Mouse (Mus musculus) neural tube, embryonic 15.5 days (tissue): ENCODE measurements around the gene Cadm2. TPM values are rescaled to one million over a fixed set of nuclear protein-coding genes. Genes with fewer than 3 reads are reported as not detected.
A peak's percentile ranks its signal among the peaks of the same experiment; 100 is the strongest.

Experiments used
- ATAC-seq: fragments of 200-750 bp; cut with Nextera tagmentation; 2 replicates; pipeline ENCODE4 v1.8.0; 2017; ENCODE audit warnings: mild to moderate bottlenecking, moderate TSS enrichment, moderate library complexity; ENCODE audit not compliant: low FRiP score
- H3K27ac ChIP-seq: fragments of 300-500 bp; sonication (generic); replicated peaks from 2 replicates; pipeline ENCODE4 v1.5.1; 2015; ENCODE audit warnings: mild to moderate bottlenecking, inconsistent platforms
- H3K27me3 ChIP-seq: fragments of 300-500 bp; sonication (generic); replicated peaks from 2 replicates; pipeline ENCODE4 v1.6.1; 2015; ENCODE audit warnings: inconsistent platforms
- H3K36me3 ChIP-seq: fragments of 300-500 bp; sonication (generic); 2 replicates; pipeline ENCODE4 v1.6.1; 2015; ENCODE audit warnings: inconsistent platforms
- H3K4me1 ChIP-seq: fragments of 300-500 bp; sonication (generic); 2 replicates; pipeline ENCODE4 v1.6.1; 2015; ENCODE audit warnings: inconsistent platforms
- H3K4me2 ChIP-seq: fragments of 300-500 bp; sonication (generic); 2 replicates; pipeline ENCODE4 v1.6.1; 2015; ENCODE audit warnings: inconsistent platforms, mild to moderate bottlenecking, moderate library complexity
- H3K4me3 ChIP-seq: fragments of 300-500 bp; sonication (generic); replicated peaks from 2 replicates; pipeline ENCODE4 v1.5.1; 2015; ENCODE audit warnings: mild to moderate bottlenecking, inconsistent platforms
- H3K9ac ChIP-seq: fragments of 300-500 bp; sonication (generic); replicated peaks from 2 replicates; pipeline ENCODE4 v1.6.1; 2015; ENCODE audit warnings: mild to moderate bottlenecking, inconsistent platforms
- H3K9me3 ChIP-seq: fragments of 300-500 bp; sonication (generic); replicated peaks from 2 replicates; pipeline ENCODE4 v1.6.1; 2016; ENCODE audit warnings: inconsistent platforms
- WGBS: fragments of 180-500 bp; shearing (Covaris S2); methylation state at CpG from one replicate; pipeline ENCODE4 v1.1.7; 2015; ENCODE audit warnings: mixed read lengths; 5-methylcytosine and 5-hydroxymethylcytosine counted together
- polyA plus RNA-seq: library from polyadenylated mRNA; unstranded; fragments of >200 nt; fragmentation: Nextera tagmentation; extraction: Ambion mirVana; gene quantifications from 2 replicates; pipeline ENCODE4 v1.2.1, GENCODE M21; 2015

The Cadm2 gene
- polyA plus RNA-seq, 1 experiment from 2014 or later = 64.9 TPM

- ATAC-seq = no peak
- no peak overlapping the region for H3K4me3 ChIP-seq
- no peak overlapping the region for H3K27ac ChIP-seq
- no peaks in the 10 kb centered on the region for H3K36me3 ChIP-seq
- H3K4me2 ChIP-seq = no peak overlapping the region
- H3K27me3 ChIP-seq = no peaks in the 10 kb centered on the region
- no peak overlapping the region for H3K9ac ChIP-seq
- no peaks in the 10 kb centered on the region for H3K9me3 ChIP-seq
- H3K4me1 ChIP-seq = no peaks in the 10 kb centered on the region
Observed at GRCm38 (mm10) chr16:66811495-66811894, 809.2 kb downstream of the Cadm2 start.

DNA sequence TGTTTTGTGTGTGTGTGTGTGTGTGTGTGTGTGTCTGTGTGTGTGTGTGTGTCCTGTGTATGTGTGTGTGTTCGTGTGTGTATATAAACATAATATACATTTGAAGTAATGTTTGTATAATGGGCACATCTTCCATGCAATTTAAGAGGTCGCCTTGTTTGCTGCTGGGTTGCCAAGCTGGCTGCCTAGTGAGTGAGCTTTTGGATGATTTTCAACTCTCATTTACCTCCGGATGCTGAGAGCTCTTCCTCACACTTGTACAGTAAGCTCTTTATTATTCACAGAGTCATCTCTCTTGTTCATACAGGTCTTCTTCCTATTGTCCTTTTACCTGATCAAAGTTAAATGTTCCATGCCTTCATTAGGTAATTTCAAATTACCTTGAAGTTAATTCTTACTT is 822.5 kb downstream of the Cadm2 start:
- no peak overlapping the region for H3K27ac ChIP-seq
- H3K4me1 ChIP-seq = no peaks in the 10 kb centered on the region
- H3K36me3 ChIP-seq = no peaks in the 10 kb centered on the region
- H3K9ac ChIP-seq = no peak overlapping the region
- no peaks in the 10 kb centered on the region for H3K9me3 ChIP-seq
- WGBS = 62% methylated on average over 3 of the region's 3 CpGs
- H3K4me3 ChIP-seq = no peak overlapping the region
- H3K27me3 ChIP-seq = no peaks in the 10 kb centered on the region
- ATAC-seq = no peak
- no peak overlapping the region for H3K4me2 ChIP-seq

GRCm38 (mm10) chr16:66793067-66793466 is 827.6 kb downstream of the Cadm2 start:
- 85% methylated on average over 3 of the region's 3 CpGs for WGBS

DNA sequence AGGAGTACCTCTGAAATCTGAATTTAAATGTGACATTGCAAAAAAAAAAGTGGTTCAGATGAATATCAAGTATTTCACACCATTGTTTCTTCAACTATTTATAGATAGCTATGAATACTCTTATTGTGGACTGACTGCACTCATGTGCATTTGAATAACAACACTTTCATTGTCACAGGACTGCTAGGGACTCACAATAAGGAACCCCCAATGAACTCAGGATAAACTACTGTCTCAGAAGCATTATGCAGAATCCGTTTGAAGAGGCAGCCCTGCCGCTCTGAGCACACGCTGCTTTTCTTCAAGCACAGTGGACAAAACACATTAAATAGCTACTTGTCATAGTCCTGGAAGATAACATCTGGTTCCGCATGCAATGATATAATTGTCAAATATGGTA is 848.8 kb downstream of the Cadm2 start:
- WGBS = 26% methylated on average over 4 of the region's 4 CpGs
- H3K9me3 ChIP-seq = no peaks in the 10 kb centered on the region
- H3K27ac ChIP-seq = no peak overlapping the region
- no peak overlapping the region for H3K4me2 ChIP-seq
- H3K4me3 ChIP-seq = no peak overlapping the region
- no peak for ATAC-seq
- H3K27me3 ChIP-seq = no peaks in the 10 kb centered on the region
- no peak overlapping the region for H3K9ac ChIP-seq
- H3K4me1 ChIP-seq = peaks cover 7% of the 10 kb centered on the region; the same call in 1 of the 2 replicates
- no peaks in the 10 kb centered on the region for H3K36me3 ChIP-seq

More at GRCm38 (mm10) chr16:66793067-66793466, 827.6 kb downstream of the Cadm2 start:
- Histone ChIP-seq H3K36me3 (no peaks in the 10 kb centered on the region), H3K4me2 (no peak overlapping the region), H3K9ac (no peak overlapping the region), H3K4me1 (no peaks in the 10 kb centered on the region), H3K4me3 (no peak overlapping the region), H3K27ac (no peak overlapping the region), H3K9me3 (no peaks in the 10 kb centered on the region), H3K27me3 (no peaks in the 10 kb centered on the region)
- ATAC-seq = no peak

DNA sequence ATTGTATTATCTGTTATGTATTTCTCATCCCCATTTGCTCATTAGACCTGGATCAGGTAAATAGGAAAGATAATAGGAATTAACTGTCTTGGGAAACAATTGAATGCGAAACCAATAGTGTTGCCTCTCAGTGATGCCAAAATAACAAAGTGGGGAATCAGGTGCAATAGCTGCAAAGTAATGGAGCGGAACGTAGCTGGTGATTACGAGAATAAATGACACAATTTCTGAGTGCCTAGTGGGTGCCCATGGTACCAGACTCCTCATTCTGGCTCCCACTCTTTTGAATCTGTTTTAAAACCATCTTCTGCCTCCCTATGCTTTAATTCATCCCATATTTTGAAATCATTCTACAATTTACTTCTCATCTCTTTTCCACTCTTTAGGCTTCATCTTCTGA is 851.2 kb downstream of the Cadm2 start:
- no peaks in the 10 kb centered on the region for H3K9me3 ChIP-seq
- H3K4me1 ChIP-seq = peaks cover 7% of the 10 kb centered on the region; the same call in 1 of the 2 replicates
- WGBS = 50% methylated on average over 4 of the region's 4 CpGs
- ATAC-seq = no peak
- H3K4me3 ChIP-seq = no peak overlapping the region
- no peak overlapping the region for H3K27ac ChIP-seq
- no peaks in the 10 kb centered on the region for H3K27me3 ChIP-seq
- H3K9ac ChIP-seq = no peak overlapping the region
- H3K4me2 ChIP-seq = no peak overlapping the region
- H3K36me3 ChIP-seq = no peaks in the 10 kb centered on the region

DNA sequence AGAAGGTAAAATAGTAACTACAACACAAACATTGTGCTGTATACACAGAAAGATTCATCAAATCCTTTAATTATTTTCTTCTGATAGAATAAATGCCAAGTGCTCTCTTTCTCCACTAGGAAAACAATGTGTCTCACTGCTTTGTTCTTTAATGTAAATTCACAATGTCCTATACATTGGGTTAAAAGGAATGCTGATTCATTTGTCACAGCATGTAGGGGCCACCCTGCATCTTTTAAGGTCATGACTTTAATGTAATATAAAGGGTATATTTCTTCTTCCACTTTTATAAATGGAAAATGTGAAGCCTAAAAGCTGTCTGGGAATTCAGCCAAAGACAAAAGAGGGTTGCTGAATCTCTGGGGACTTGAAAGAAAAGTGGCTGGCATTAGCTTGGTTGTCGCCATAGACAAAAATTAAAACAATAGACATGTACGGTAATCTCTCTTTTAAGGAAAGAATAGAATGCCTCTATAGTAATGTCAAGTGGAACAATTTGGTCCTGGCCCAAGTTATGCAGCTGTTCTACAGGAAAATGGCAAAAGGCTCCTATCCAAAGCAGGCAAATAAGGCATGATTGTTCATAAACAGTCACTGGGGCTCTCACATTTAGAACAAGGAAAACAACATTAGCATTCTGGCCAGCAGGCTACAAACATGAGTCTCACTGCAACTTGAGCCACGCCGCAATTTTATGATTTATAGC is 851.9 kb downstream of the Cadm2 start:
- H3K27ac ChIP-seq = peak overlapping the region; percentile 33; the same call in 1 of the 2 replicates
- no peak overlapping the region for H3K9ac ChIP-seq
- no peak overlapping the region for H3K4me3 ChIP-seq
- no peaks in the 10 kb centered on the region for H3K9me3 ChIP-seq
- 19% methylated on average over 4 of the region's 4 CpGs for WGBS
- peak; percentile 60; the same call in 1 of the 2 replicates for ATAC-seq
- no peaks in the 10 kb centered on the region for H3K36me3 ChIP-seq
- no peak overlapping the region for H3K4me2 ChIP-seq
- H3K27me3 ChIP-seq = no peaks in the 10 kb centered on the region
- peaks cover 7% of the 10 kb centered on the region; the same call in 1 of the 2 replicates for H3K4me1 ChIP-seq

GRCm38 (mm10) chr16:66761546-66762473 is 858.9 kb downstream of the Cadm2 start:
- H3K27ac ChIP-seq = no peak overlapping the region
- H3K36me3 ChIP-seq = no peaks in the 10 kb centered on the region
- no peak overlapping the region for H3K4me3 ChIP-seq
- H3K9me3 ChIP-seq = no peaks in the 10 kb centered on the region
- H3K9ac ChIP-seq = no peak overlapping the region
- H3K4me1 ChIP-seq = no peaks in the 10 kb centered on the region
- no peak overlapping the region for H3K4me2 ChIP-seq
- ATAC-seq = no peak
- H3K27me3 ChIP-seq = no peaks in the 10 kb centered on the region

GRCm38 (mm10) chr16:66748533-66748932 is 872.2 kb downstream of the Cadm2 start:
- Histone ChIP-seq H3K9me3 (no peaks in the 10 kb centered on the region), H3K36me3 (no peaks in the 10 kb centered on the region), H3K4me2 (no peak overlapping the region), H3K4me3 (no peak overlapping the region), H3K9ac (no peak overlapping the region), H3K27ac (no peak overlapping the region), H3K27me3 (no peaks in the 10 kb centered on the region), H3K4me1 (no peaks in the 10 kb centered on the region)
- ATAC-seq = no peak
- 95% methylated on average over 2 of the region's 2 CpGs for WGBS

DNA sequence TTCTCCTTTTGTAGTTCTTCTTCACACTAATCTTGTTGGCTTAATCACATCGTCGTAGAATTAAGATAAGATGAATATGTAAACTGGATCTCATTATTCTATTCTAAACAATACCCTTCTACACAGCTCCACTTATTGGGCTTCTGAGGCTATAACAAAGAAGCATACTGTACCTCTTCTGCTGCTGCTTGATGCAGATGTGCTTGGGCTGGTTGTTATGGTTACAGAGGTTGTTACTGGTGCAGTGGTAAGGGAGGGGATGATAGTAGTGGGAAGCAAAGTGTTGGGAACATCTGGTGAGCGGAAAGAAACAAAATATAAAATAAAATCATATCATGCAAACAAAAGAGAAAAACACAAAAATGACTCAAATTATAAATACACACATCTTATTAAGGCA is 889.5 kb downstream of the Cadm2 start:
- H3K9me3 ChIP-seq = no peaks in the 10 kb centered on the region
- no peaks in the 10 kb centered on the region for H3K4me1 ChIP-seq
- H3K36me3 ChIP-seq = no peaks in the 10 kb centered on the region
- no peak overlapping the region for H3K9ac ChIP-seq
- WGBS = 40% methylated on average over 3 of the region's 3 CpGs
- H3K4me3 ChIP-seq = no peak overlapping the region
- peak; percentile 89 for ATAC-seq
- H3K4me2 ChIP-seq = no peak overlapping the region
- no peak overlapping the region for H3K27ac ChIP-seq
- no peaks in the 10 kb centered on the region for H3K27me3 ChIP-seq

DNA sequence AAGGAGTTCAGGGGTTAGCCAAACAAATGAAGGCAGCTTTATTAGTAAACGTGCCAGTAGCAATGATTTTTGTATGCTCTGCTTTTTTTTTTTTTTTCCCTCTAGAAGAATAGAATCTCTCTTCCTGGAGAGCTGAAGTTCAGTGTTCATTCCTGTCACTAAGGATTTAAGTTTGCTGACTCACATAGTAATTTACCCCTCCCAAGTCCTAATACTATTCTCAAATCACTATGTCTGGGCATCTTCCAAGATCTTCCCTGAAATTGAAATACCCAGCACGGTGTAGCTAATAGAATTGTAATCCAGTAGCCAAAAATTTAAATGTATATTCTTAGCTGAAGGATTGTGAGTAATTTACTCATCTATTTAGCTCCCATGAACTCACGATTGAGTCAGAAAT is 914.2 kb downstream of the Cadm2 start:
- H3K27ac ChIP-seq = no peak overlapping the region
- H3K27me3 ChIP-seq = no peaks in the 10 kb centered on the region
- H3K9ac ChIP-seq = no peak overlapping the region
- no peaks in the 10 kb centered on the region for H3K9me3 ChIP-seq
- no peak overlapping the region for H3K4me3 ChIP-seq
- WGBS = 62% methylated on average over 3 of the region's 3 CpGs
- no peak for ATAC-seq
- no peaks in the 10 kb centered on the region for H3K36me3 ChIP-seq
- H3K4me2 ChIP-seq = no peak overlapping the region
- no peaks in the 10 kb centered on the region for H3K4me1 ChIP-seq

- Histone ChIP-seq H3K27ac (no peak overlapping the region), H3K4me3 (no peak overlapping the region), H3K27me3 (no peaks in the 10 kb centered on the region), H3K9me3 (no peaks in the 10 kb centered on the region), H3K4me1 (no peaks in the 10 kb centered on the region), H3K36me3 (no peaks in the 10 kb centered on the region), H3K9ac (no peak overlapping the region), H3K4me2 (no peak overlapping the region)
- no peak for ATAC-seq
Observed at GRCm38 (mm10) chr16:66694783-66695182, 925.9 kb downstream of the Cadm2 start.

DNA sequence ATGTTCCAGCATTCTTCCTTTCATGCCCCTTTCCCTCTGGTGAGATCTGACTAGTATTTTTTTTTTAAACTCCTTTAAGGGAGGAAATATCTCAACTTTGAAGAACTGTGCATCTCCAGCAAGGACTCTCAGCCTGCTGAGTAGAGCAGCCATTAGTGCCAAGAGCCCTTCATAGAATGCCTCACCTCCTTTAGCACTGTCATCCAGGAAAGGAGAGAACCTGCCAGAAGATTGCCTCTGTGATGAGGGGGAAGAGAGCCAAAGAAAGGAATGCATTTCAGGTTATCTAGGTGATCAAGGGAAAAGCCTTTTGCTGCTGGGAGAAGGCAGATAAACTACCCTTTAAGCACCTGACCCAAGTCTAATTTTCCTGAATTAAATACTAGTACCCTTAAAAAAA is 943.5 kb downstream of the Cadm2 start:
- Histone ChIP-seq H3K36me3 (no peaks in the 10 kb centered on the region), H3K27me3 (no peaks in the 10 kb centered on the region), H3K4me1 (no peaks in the 10 kb centered on the region), H3K27ac (no peak overlapping the region), H3K4me3 (no peak overlapping the region), H3K4me2 (no peak overlapping the region), H3K9ac (no peak overlapping the region), H3K9me3 (no peaks in the 10 kb centered on the region)
- ATAC-seq = no peak
